Mouse (Mus musculus) intestine, embryonic 14.5 days (tissue): ENCODE measurements at regions not wholly inside any gene's neighbourhood (a gene's known extent, or its start where the extent isn't known, plus 50 kb on each side); places are given as distances from the start of the nearest gene placed in this dataset.

Source experiments
- ATAC-seq: fragments of 200-750 bp; cut with Nextera tagmentation; replicated peaks from 2 replicates; pipeline ENCODE4 v1.8.0; 2017; ENCODE audit warnings: low read depth, moderate number of reproducible peaks, moderate TSS enrichment, moderate library complexity; ENCODE audit not compliant: low FRiP score, low TSS enrichment
- DNase-seq: peaks from one replicate; pipeline ENCODE4 v3.0.0-alpha.2; 2018; ENCODE audit warnings: low spot score
- H3K27ac ChIP-seq: fragments of 300-500 bp; sonication (generic); 2 replicates; pipeline ENCODE4 v1.5.1; 2014; ENCODE audit warnings: low read depth, mild to moderate bottlenecking, control low read depth
- H3K27me3 ChIP-seq: fragments of 300-500 bp; sonication (generic); replicated peaks from 2 replicates; pipeline ENCODE4 v1.6.1; 2014; ENCODE audit warnings: low read length, control low read depth; ENCODE audit not compliant: control insufficient read depth, insufficient read depth
- H3K36me3 ChIP-seq: fragments of 300-500 bp; sonication (generic); 2 replicates; pipeline ENCODE4 v1.6.1; 2014; ENCODE audit warnings: low read length, control low read depth; ENCODE audit not compliant: control insufficient read depth, insufficient read depth
- H3K4me1 ChIP-seq: fragments of 300-500 bp; sonication (generic); replicated peaks from 2 replicates; pipeline ENCODE4 v1.6.1; 2014; ENCODE audit warnings: low read length, control low read depth, mixed read lengths; ENCODE audit not compliant: control insufficient read depth, insufficient read depth
- H3K4me2 ChIP-seq: fragments of 300-500 bp; sonication (generic); 2 replicates; pipeline ENCODE4 v1.6.1; 2014; ENCODE audit warnings: low read length
- H3K4me3 ChIP-seq: fragments of 300-500 bp; sonication (generic); 2 replicates; pipeline ENCODE4 v1.5.1; 2014; ENCODE audit warnings: low read depth, low read length, control low read depth, mixed read lengths
- H3K9ac ChIP-seq: fragments of 300-500 bp; sonication (generic); 2 replicates; pipeline ENCODE4 v1.6.1; 2014; ENCODE audit warnings: mild to moderate bottlenecking, low read length
- H3K9me3 ChIP-seq: fragments of 300-500 bp; sonication (generic); 2 replicates; pipeline ENCODE4 v1.6.1; 2016; ENCODE audit warnings: low read length, control low read depth; ENCODE audit not compliant: control insufficient read depth
- WGBS: fragments of 180-500 bp; shearing (Covaris S2); extraction: QIAGEN DNeasy Blood & Tissue Kit; methylation state at CpG from one replicate; pipeline ENCODE4 v1.1.7; 2014; 5-methylcytosine and 5-hydroxymethylcytosine counted together

GRCm38 (mm10) chr9:43472231-43472630 is 161.6 kb downstream of the Trim29 start:
- DNase-seq: no peak
- 70% methylated on average over 2 of the region's 2 CpGs for WGBS
- H3K36me3 ChIP-seq: no peaks in the 10 kb centered on the region
- H3K4me1 ChIP-seq: no peaks in the 10 kb centered on the region
- no peak overlapping the region for H3K4me3 ChIP-seq
- H3K27me3 ChIP-seq: no peaks in the 10 kb centered on the region
- no peak for ATAC-seq
- no peak overlapping the region for H3K27ac ChIP-seq
- no peaks in the 10 kb centered on the region for H3K9me3 ChIP-seq
- no peak overlapping the region for H3K4me2 ChIP-seq
- no peak overlapping the region for H3K9ac ChIP-seq

- Histone ChIP-seq H3K4me1 (no peaks in the 10 kb centered on the region), H3K4me2 (no peak overlapping the region), H3K36me3 (no peaks in the 10 kb centered on the region), H3K27me3 (no peaks in the 10 kb centered on the region), H3K4me3 (no peak overlapping the region), H3K27ac (no peak overlapping the region), H3K9me3 (no peaks in the 10 kb centered on the region), H3K9ac (no peak overlapping the region)
- no peak for DNase-seq
- no peak for ATAC-seq
- 84% methylated on average over 1 of the region's 1 CpGs for WGBS
Observed at GRCm38 (mm10) chr9:43473164-43473563, 162.5 kb downstream of the Trim29 start.

GRCm38 (mm10) chr9:43473601-43474302 is 163.1 kb downstream of the Trim29 start:
- Histone ChIP-seq H3K4me2 (no peak overlapping the region), H3K4me3 (no peak overlapping the region), H3K4me1 (no peaks in the 10 kb centered on the region), H3K9me3 (no peaks in the 10 kb centered on the region), H3K36me3 (no peaks in the 10 kb centered on the region), H3K9ac (no peak overlapping the region), H3K27ac (no peak overlapping the region), H3K27me3 (no peaks in the 10 kb centered on the region)
- 70% methylated on average over 16 of the region's 16 CpGs for WGBS
- no peak for DNase-seq
- no peak for ATAC-seq

- Histone ChIP-seq H3K4me2 (no peak overlapping the region), H3K27me3 (no peaks in the 10 kb centered on the region), H3K9ac (no peak overlapping the region), H3K4me3 (no peak overlapping the region), H3K27ac (no peak overlapping the region), H3K36me3 (no peaks in the 10 kb centered on the region), H3K9me3 (no peaks in the 10 kb centered on the region), H3K4me1 (no peaks in the 10 kb centered on the region)
- no peak for DNase-seq
- ATAC-seq: no peak
- WGBS: 71% methylated on average over 4 of the region's 4 CpGs
Observed at GRCm38 (mm10) chr9:43474303-43474643, 163.6 kb downstream of the Trim29 start.

- DNase-seq: no peak
- no peak overlapping the region for H3K4me2 ChIP-seq
- no peaks in the 10 kb centered on the region for H3K36me3 ChIP-seq
- no peaks in the 10 kb centered on the region for H3K4me1 ChIP-seq
- ATAC-seq: no peak
- 55% methylated on average over 3 of the region's 3 CpGs for WGBS
- H3K27me3 ChIP-seq: no peaks in the 10 kb centered on the region
- H3K9me3 ChIP-seq: no peaks in the 10 kb centered on the region
- H3K4me3 ChIP-seq: no peak overlapping the region
- no peak overlapping the region for H3K9ac ChIP-seq
- no peak overlapping the region for H3K27ac ChIP-seq
Observed at GRCm38 (mm10) chr9:43480826-43481591, 170.4 kb downstream of the Trim29 start.

- Histone ChIP-seq H3K4me1 (0 out of 2 replicates have a peak, but pooled peaks cover 4% of the 10 kb centered on the region), H3K27me3 (no peaks in the 10 kb centered on the region), H3K9me3 (no peaks in the 10 kb centered on the region), H3K4me3 (no peak overlapping the region), H3K4me2 (no peak overlapping the region), H3K36me3 (no peaks in the 10 kb centered on the region), H3K27ac (no peak overlapping the region), H3K9ac (no peak overlapping the region)
- WGBS: 69% methylated on average over 11 of the region's 11 CpGs
- DNase-seq (no peak), ATAC-seq (no peak)
Observed at GRCm38 (mm10) chr9:43482101-43483090, 171.7 kb downstream of the Trim29 start.

- no peaks in the 10 kb centered on the region for H3K36me3 ChIP-seq
- 0 out of 2 replicates have a peak, but pooled peaks cover 4% of the 10 kb centered on the region for H3K4me1 ChIP-seq
- no peak overlapping the region for H3K9ac ChIP-seq
- no peaks in the 10 kb centered on the region for H3K9me3 ChIP-seq
- H3K27me3 ChIP-seq: no peaks in the 10 kb centered on the region
- no peak overlapping the region for H3K4me2 ChIP-seq
- H3K4me3 ChIP-seq: no peak overlapping the region
- ATAC-seq: no peak
- WGBS: 75% methylated on average over 2 of the region's 2 CpGs
- no peak for DNase-seq
- H3K27ac ChIP-seq: no peak overlapping the region
Observed at GRCm38 (mm10) chr9:43483195-43483594, 172.5 kb downstream of the Trim29 start.

GRCm38 (mm10) chr9:43483906-43484305 is 173.3 kb downstream of the Trim29 start:
- no peak for ATAC-seq

More at GRCm38 (mm10) chr9:43483906-43484305, 173.3 kb downstream of the Trim29 start:
- Histone ChIP-seq H3K36me3 (no peaks in the 10 kb centered on the region), H3K27ac (no peak overlapping the region), H3K27me3 (no peaks in the 10 kb centered on the region), H3K4me3 (no peak overlapping the region), H3K4me2 (no peak overlapping the region), H3K9ac (no peak overlapping the region), H3K9me3 (no peaks in the 10 kb centered on the region), H3K4me1 (0 out of 2 replicates have a peak, but pooled peaks cover 4% of the 10 kb centered on the region)
- WGBS: 78% methylated on average over 2 of the region's 2 CpGs
- no peak for DNase-seq
